Mouse (Mus musculus): ENCODE data around the gene Sh2d2a. TPM values are rescaled to one million over a fixed set of nuclear protein-coding genes. Genes with fewer than 3 reads are reported as not detected.
A peak's percentile ranks its signal among the peaks of the same experiment; 100 is the strongest.
"Not testable (repeated sequence)": the region's sequence is repeated elsewhere in the genome, so short reads cannot be mapped to it uniquely, and the experiment has no call there.

Gene Sh2d2a
- polyA plus RNA-seq, 1 experiment from 2014 or later: 0.05 TPM

DNA sequence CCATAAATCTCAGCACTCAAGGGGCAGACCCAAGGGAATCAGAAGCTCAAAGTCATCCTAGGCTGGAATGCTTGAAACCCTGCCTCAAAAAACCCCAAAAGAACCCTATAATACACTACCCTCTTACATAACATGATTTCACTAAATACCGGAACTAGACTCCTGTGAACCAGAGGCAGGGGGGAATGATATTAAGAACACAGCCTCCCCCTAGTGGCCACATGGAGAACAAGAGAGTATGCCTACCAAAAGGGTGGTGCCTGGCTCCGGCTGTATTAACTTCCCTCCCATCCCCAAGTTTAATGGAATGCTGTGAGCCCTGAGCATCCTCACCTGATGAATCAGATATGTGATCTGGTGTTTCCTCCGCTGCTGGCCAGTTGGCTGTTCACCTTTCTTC is 13.3 kb downstream of the Sh2d2a start:
- no peaks in the 10 kb centered on the region for H3K27me3 ChIP-seq
- no peak overlapping the region for H3K4me3 ChIP-seq
- 0 out of 2 replicates have a peak, but pooled peaks have one; percentile 39 for ATAC-seq (ENCODE audit: low FRiP score, low read depth)
- no peak overlapping the region for H3K4me2 ChIP-seq
- H3K27ac ChIP-seq (replicated peaks): no peak overlapping the region
- H3K9ac ChIP-seq: no peak overlapping the region
- peaks cover 56% of the 10 kb centered on the region for H3K36me3 ChIP-seq
- H3K9me3 ChIP-seq: no peaks in the 10 kb centered on the region
- 0 out of 2 replicates have a peak, but pooled peaks cover under 1% of the 10 kb centered on the region for H3K4me1 ChIP-seq (replicated peaks)
- 30% methylated on average over 3 of the region's 3 CpGs for WGBS

DNA sequence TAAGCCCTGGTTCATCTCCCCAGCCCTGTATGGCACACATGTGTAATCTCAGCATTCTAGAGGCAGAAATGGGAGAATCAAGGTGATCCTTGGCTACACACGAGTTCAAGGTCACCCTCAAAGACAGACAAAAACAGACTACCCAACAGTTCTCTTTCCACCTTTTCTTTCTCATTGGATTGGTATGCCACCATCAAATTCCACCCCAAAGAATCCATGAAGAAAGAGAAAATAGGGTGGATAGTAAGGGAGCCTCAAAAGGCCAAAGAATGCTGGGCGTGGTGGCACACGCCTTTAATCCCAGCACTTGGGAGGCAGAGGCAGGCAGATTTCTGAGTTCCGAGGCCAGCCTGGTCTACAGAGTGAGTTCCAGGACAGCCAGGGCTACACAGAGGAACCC is 17.6 kb downstream of the Sh2d2a start:
- not testable (repeated sequence) for H3K4me1 ChIP-seq (replicated peaks); ATAC-seq (ENCODE audit: low FRiP score, low read depth); H3K4me3 ChIP-seq; H3K9me3 ChIP-seq; H3K9ac ChIP-seq; H3K27ac ChIP-seq (replicated peaks); H3K27me3 ChIP-seq; H3K4me2 ChIP-seq
- WGBS: 94% methylated on average over 4 of the region's 4 CpGs
- H3K36me3 ChIP-seq: peaks cover 61% of the 10 kb centered on the region

DNA sequence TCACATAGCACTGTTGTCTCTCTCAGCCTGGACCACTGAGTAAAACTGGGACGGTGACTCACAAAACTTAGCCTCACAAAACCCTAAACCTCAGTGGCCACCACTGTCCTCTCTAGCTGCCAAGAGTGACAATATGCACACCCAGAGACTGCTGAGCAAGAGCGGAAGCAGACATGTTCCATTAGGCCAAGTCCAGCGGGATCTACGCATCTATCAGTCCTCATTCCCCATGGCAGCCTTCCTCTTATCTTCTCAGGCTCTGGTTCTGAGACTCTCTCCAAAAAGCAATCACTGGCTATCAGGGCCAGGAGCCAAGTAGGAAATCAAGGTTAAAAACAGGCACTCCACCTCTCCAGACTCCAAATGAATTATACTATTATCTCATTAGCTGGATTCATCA is 31.2 kb downstream of the Sh2d2a start:
- H3K9me3 ChIP-seq: no peaks in the 10 kb centered on the region
- ATAC-seq (ENCODE audit: low FRiP score, low read depth): no peak
- WGBS: 87% methylated on average over 4 of the region's 4 CpGs

DNA sequence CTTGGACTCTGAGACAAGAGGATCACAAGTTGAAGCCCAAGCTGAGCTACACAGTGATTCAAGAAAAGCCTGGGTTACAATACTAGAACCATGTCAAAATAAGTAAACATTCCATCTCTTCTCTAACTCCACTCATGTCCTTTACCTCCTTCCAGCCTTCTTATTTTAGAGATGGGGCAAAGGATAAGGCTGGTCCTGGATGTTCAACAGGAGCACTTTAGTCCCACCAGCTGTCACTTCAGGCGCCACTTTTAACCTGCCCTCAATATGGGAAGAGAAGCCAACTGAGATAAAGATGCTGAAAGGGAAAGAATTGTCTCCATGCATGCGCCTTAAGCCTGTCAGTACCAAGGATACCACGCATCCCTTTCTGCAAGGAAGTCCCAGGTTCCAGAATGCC is 37.7 kb downstream of the Sh2d2a start:
- WGBS: 0% methylated on average over 3 of the region's 3 CpGs
- no peak for ATAC-seq (ENCODE audit: low FRiP score, low read depth)
- H3K27ac ChIP-seq (replicated peaks): peak overlapping the region; percentile 89; the same call in 1 of the 2 replicates

More for the DNA sequence above, 31.2 kb downstream of the Sh2d2a start:
- no peaks in the 10 kb centered on the region for H3K27me3 ChIP-seq
- no peak overlapping the region for H3K4me3 ChIP-seq
- H3K36me3 ChIP-seq: no peaks in the 10 kb centered on the region
- H3K27ac ChIP-seq (replicated peaks): no peak overlapping the region
- no peak overlapping the region for H3K9ac ChIP-seq
- H3K4me1 ChIP-seq (replicated peaks): peaks cover 4% of the 10 kb centered on the region
- no peak overlapping the region for H3K4me2 ChIP-seq

DNA sequence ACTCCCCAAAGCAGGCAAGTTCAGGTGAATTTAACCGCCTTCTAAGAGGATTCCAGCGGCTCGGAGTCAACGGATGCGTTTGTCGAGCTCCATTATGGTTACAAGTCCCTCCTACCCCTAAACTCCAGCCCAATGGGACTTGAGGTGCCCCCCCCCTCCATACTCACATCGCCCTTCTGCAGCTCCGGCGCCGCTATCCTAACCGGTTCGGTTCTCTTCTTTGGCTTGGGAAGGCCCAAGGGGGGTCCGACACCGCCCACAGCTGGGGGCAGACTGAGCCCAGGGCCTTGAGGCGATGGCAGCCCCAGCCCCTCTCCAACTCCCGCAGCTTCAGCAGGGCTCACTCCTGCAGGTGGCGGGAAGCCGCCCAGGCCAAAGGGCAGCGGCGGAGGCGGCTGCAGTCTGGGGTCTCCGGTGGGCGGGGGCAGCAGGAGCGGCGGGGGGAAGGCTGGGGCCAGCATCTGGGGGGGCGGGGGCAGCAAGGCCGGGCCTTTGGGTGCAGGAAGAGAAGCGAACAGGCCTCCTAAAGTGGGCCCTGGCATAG is 38.2 kb downstream of the Sh2d2a start:
- Histone ChIP-seq H3K9ac (peak overlapping the region; percentile 83), H3K9me3 (no peaks in the 10 kb centered on the region), H3K36me3 (no peaks in the 10 kb centered on the region), H3K4me1 (replicated peaks) (peaks cover 26% of the 10 kb centered on the region), H3K27ac (replicated peaks) (peak overlapping the region; percentile 89), H3K4me2 (peak overlapping the region; percentile 96), H3K4me3 (peak overlapping the region; percentile 99), H3K27me3 (no peaks in the 10 kb centered on the region)
- WGBS: 0% methylated on average over 20 of the region's 28 CpGs
- peak; percentile 9; the same call in 1 of the 2 replicates for ATAC-seq (ENCODE audit: low FRiP score, low read depth)

More for the DNA sequence above, 37.7 kb downstream of the Sh2d2a start:
- H3K4me3 ChIP-seq: peak overlapping the region; percentile 99
- no peaks in the 10 kb centered on the region for H3K36me3 ChIP-seq
- no peaks in the 10 kb centered on the region for H3K9me3 ChIP-seq
- H3K4me1 ChIP-seq (replicated peaks): peaks cover 26% of the 10 kb centered on the region
- H3K27me3 ChIP-seq: no peaks in the 10 kb centered on the region
- peak overlapping the region; percentile 83 for H3K9ac ChIP-seq
- peak overlapping the region; percentile 96 for H3K4me2 ChIP-seq

DNA sequence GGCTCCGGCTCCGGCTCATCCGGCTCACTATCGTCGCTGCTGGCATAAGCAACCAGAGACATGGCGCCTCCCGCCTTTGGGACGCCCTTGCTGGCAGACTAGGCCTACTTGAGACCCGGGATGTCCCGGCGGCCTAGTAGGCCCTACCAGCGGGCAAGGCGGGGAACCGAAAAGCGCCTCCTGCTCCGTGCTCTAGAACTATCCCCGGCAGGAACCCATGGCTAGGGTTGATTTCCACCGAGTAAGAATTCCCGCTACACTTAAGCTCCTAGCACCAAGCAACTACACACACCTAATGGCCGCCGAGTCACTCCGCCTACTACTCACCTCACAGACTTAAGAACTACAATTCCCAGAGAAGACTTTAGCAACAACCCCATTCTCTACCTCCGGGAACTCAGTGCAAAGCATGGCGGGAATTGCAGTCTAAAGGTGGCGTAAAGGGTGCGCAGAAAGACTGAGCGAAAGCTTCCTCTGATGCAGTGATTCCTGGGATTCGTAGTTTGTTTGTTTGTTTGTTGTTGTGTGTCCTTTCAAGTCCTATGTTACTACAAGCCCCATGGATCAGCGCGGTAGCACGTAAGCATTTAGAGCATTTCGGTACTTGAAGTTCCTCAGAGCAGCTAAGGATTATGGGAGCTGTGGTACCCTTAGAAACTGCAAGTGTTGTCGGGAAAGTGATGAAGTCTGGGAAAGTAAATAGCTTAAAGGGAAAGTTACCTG is 38.9 kb downstream of the Sh2d2a start, which contains the start of gene Prcc:
Prcc (minus strand) TSS at position 328 of the 723 bp plus-strand sequence.
- H3K9me3 ChIP-seq: no peaks in the 10 kb centered on the region
- H3K4me3 ChIP-seq: peak within 1 kb of the TSS; percentile 99
- peak; percentile 99 for ATAC-seq (ENCODE audit: low FRiP score, low read depth)
- peak within 1 kb of the TSS; percentile 96 for H3K4me2 ChIP-seq
- no peaks in the 10 kb centered on the region for H3K36me3 ChIP-seq
- H3K27me3 ChIP-seq: no peaks in the 10 kb centered on the region
- H3K4me1 ChIP-seq (replicated peaks): peaks cover 26% of the 10 kb centered on the region
- under 1% methylated on average over 33 of the region's 33 CpGs for WGBS
- H3K27ac ChIP-seq (replicated peaks): peak within 1 kb of the TSS; percentile 89
- H3K9ac ChIP-seq: peak within 1 kb of the TSS; percentile 83

DNA sequence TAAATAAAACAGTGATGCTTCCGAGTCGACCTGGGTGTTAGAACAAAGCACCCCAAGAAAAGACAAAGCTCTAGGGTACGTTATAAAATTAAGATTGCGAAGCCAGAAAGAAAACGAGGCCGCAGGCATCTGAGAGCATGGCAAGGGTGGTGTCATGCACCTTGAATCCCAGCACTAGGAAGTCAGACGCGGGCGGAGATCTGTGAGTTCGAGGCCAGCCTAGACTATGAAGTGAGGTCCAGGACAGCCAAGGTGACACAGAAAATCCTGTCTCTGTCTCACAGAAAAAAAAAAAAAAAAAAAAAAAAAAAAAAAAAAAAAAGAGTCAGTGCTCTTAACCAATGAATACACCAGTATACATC is 39.4 kb downstream of the Sh2d2a start:
- H3K9ac ChIP-seq: peak overlapping the region; percentile 52

DNA sequence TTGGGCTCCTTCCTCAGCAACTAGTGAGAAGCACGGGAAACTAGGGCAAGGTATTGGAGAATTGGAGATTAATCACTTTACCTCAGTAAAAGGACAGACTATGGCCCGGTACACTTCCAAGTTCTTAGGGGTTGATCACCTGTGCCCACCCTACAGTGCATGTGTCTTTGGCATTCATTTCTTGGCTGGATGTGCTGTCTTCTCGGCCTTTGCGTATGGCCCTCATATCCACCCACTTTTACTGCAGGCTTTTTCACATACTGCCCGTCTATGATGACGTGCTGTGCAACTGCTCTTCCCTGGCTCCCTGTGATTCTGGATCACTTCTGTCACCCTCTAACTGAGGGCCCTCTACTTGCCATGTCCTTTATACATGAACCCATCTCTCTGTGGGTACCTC is 39.9 kb downstream of the Sh2d2a start:
- 86% methylated on average over 6 of the region's 6 CpGs for WGBS
- Histone ChIP-seq H3K9ac (no peak overlapping the region), H3K4me3 (peak overlapping the region; percentile 99), H3K27me3 (no peaks in the 10 kb centered on the region), H3K27ac (replicated peaks) (no peak overlapping the region), H3K36me3 (no peaks in the 10 kb centered on the region), H3K4me2 (peak overlapping the region; percentile 96), H3K4me1 (replicated peaks) (peaks cover 26% of the 10 kb centered on the region), H3K9me3 (no peaks in the 10 kb centered on the region)
- ATAC-seq (ENCODE audit: low FRiP score, low read depth): no peak

More for the DNA sequence above, 39.4 kb downstream of the Sh2d2a start:
- peak overlapping the region; percentile 52; the same call in 1 of the 2 replicates for H3K27ac ChIP-seq (replicated peaks)
- H3K36me3 ChIP-seq: no peaks in the 10 kb centered on the region
- ATAC-seq (ENCODE audit: low FRiP score, low read depth): no peak; the same call in 1 of the 2 replicates
- peak overlapping the region; percentile 99 for H3K4me3 ChIP-seq
- H3K4me2 ChIP-seq: peak overlapping the region; percentile 96
- H3K4me1 ChIP-seq (replicated peaks): peaks cover 26% of the 10 kb centered on the region
- no peaks in the 10 kb centered on the region for H3K27me3 ChIP-seq
- WGBS: 6% methylated on average over 10 of the region's 10 CpGs
- no peaks in the 10 kb centered on the region for H3K9me3 ChIP-seq

DNA sequence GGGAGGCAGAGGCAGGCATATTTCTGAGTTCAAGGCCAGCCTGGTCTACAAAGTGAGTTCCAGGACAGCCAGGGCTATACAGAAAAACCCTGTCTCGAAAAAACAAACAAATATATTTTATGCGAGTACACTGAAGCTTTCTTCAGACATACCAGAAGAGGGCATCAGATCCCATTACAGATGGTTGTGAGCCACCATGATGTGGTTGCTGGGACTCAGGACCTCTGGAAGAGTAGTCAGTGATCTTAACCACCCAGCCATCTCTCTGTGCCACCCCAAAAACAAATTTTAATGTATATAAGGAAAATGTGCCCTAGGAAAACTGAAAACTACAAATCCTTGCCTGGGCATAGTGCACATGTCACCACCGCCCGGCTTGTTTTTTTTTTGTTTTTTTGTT is 40.8 kb downstream of the Sh2d2a start:
- H3K9me3 ChIP-seq; H3K36me3 ChIP-seq; ATAC-seq (ENCODE audit: low FRiP score, low read depth); H3K9ac ChIP-seq; H3K4me2 ChIP-seq; H3K4me3 ChIP-seq; H3K27me3 ChIP-seq; H3K27ac ChIP-seq (replicated peaks): not testable (repeated sequence)
- H3K4me1 ChIP-seq (replicated peaks): peaks cover 24% of the 10 kb centered on the region
- WGBS: 84% methylated on average over 4 of the region's 4 CpGs

DNA sequence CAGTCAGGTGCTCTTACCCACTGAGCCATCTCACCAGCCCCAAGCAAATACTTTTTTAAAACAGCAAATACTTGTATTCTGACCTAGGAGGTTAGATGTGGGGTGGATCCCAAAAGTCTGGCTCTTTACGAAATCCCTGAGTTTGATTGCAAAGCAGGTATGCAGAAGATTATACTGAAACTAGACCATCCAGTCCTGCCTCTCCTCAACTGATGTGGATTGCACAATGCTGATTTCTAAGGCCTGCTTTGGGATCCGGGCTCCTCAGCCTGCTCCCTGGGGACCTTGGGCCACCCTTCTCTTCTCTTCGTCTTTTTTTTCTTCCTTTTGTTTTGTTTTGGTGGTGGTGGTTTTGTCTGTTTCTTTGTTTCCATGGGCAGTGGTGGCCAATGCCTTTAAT is 44.9 kb downstream of the Sh2d2a start:
- Histone ChIP-seq H3K36me3 (no peaks in the 10 kb centered on the region), H3K4me3 (no peak overlapping the region), H3K27me3 (no peaks in the 10 kb centered on the region), H3K4me1 (replicated peaks) (no peaks in the 10 kb centered on the region; the same call in 1 of the 2 replicates), H3K9ac (no peak overlapping the region), H3K4me2 (no peak overlapping the region), H3K9me3 (no peaks in the 10 kb centered on the region), H3K27ac (replicated peaks) (no peak overlapping the region)
- WGBS: 56% methylated on average over 3 of the region's 3 CpGs
- ATAC-seq (ENCODE audit: low FRiP score, low read depth): no peak

DNA sequence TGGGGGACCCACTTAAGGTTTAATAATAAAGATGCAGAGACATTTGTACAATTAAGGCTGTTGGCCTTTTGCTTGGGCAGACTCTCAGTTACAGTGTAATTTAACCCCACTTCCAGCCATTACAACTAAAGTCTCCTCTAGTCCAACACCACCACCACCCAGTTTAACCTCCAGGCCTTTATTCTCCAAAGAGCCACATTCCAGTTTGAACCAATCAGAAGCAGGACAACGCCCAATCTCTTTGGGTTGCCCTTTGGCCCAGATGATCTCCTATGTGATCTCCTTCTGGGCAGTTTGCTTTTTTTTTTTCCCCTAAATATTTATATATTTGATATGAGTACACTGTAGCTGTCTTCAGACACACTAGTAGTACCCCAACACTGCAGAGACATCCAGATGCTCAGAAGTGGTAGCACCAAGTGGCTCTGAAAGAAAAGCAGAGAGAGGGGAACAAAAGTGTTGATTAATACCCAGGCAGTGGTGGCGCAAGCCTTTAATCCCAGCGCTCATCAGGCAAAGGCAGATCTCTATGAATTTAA is 46.9 kb downstream of the Sh2d2a start:
- no peaks in the 10 kb centered on the region for H3K9me3 ChIP-seq
- H3K9ac ChIP-seq: no peak overlapping the region
- H3K27ac ChIP-seq (replicated peaks): no peak overlapping the region
- no peak overlapping the region for H3K4me2 ChIP-seq
- no peaks in the 10 kb centered on the region for H3K36me3 ChIP-seq
- H3K4me3 ChIP-seq: no peak overlapping the region
- H3K27me3 ChIP-seq: no peaks in the 10 kb centered on the region
- WGBS: 81% methylated on average over 3 of the region's 3 CpGs
- no peaks in the 10 kb centered on the region for H3K4me1 ChIP-seq (replicated peaks)
- no peak for ATAC-seq (ENCODE audit: low FRiP score, low read depth)

DNA sequence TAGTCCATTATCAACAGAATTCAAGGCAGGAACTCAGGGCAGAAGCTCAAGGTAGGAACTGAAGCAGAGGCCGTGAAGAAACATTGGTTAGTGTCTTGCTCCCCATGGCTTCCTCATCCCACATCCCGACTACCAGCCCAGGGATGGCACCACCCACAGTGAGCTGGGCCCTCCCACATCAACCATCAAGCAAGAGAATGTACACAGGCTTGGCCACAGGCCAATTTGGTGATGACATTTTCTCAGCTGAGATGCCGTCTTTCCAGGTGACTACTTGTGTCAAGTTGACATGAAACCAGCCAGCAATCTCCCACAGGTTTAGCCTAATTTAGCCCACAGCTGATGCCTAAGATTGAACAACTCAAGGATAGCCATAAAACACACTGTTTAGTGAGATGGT is 52.7 kb downstream of the Sh2d2a start:
- H3K4me3 ChIP-seq: no peak overlapping the region
- 69% methylated on average over 3 of the region's 3 CpGs for WGBS
- H3K27me3 ChIP-seq: no peaks in the 10 kb centered on the region
- ATAC-seq (ENCODE audit: low FRiP score, low read depth): no peak
- no peak overlapping the region for H3K27ac ChIP-seq (replicated peaks)
- H3K36me3 ChIP-seq: no peaks in the 10 kb centered on the region
- no peak overlapping the region for H3K4me2 ChIP-seq
- no peak overlapping the region for H3K9ac ChIP-seq
- H3K4me1 ChIP-seq (replicated peaks): no peaks in the 10 kb centered on the region
- H3K9me3 ChIP-seq: no peaks in the 10 kb centered on the region
